Comparison of ENCODE assay signal across 15 mouse cellular contexts in the genomic region with DNA sequence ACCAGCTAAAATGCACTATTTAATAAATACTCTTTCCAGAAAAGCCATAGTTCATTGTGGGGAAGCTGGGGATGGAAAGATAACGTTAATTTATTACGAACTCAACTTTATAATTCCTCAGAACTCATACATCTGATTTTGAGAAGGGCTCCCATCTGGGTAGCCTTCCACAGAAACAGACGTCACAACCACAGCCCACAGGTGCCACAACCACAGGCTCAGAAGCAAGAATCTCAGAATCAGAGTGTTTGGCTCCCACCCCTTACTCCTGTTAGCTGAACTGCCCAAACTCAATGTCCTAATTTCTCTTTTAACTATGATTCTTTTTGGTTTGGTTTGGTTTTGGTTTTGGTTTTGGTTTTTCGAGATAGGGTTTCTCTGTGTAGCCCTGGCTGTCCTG.
"Had no signal": no experiment of that assay in that cellular context is flagged by ENCODE, and none has a peak within 500 bp of the region (broad histone marks: within the 10 kb centered on the region; RNA-seq: fewer than 3 reads in every experiment).

No protein-coding gene starts in this region.

- DNase-seq: gastrocnemius, adult 2 months; gastrocnemius, postnatal 10 days; gastrocnemius, postnatal 25 days; heart, postnatal 10 days; heart, postnatal 4 days; kidney, adult 18-20 months; kidney, adult 9 months; kidney, postnatal 25 days; kidney, postnatal 4 days; liver; liver, embryonic 13.5 days had no signal

- ATAC-seq: hindbrain, postnatal 0 days; inflammation-experienced regulatory T-cells, adult 6 months; intestine, embryonic 15.5 days; intestine, postnatal 0 days had no signal
